Mouse (Mus musculus) embryonic fibroblast, embryonic 13.5 days (primary cell): ENCODE data around the gene Slfn1.

Experiments
- CTCF ChIP-seq: IDR thresholded peaks from 2 replicates; pipeline ENCODE4 v1.5.1; 2011; ENCODE audit warnings: mild to moderate bottlenecking, control low read depth, low read length, moderate library complexity, borderline replicate concordance; ENCODE audit not compliant: insufficient read depth
- POLR2A ChIP-seq: IDR thresholded peaks from 2 replicates; pipeline ENCODE4 v1.6.1; 2011; ENCODE audit warnings: low read depth, mild to moderate bottlenecking, control low read depth, low read length, moderate library complexity

GRCm38 (mm10) chr11:83078423-83079140 is 38.1 kb upstream of the Slfn1 start:
- TF ChIP-seq CTCF (no peak), POLR2A (no peak)
